Mouse (Mus musculus) cerebellum, postnatal 25 days (tissue): ENCODE results near the gene Foxo6.

Source experiments
- DNase-seq, 2 experiments: peaks; one replicate each; pipeline ENCODE4 v3.0.0; 2021; ENCODE audit warnings: mixed read lengths in 2 of 2

Gene Foxo6

GRCm38 (mm10) chr4:120287290-120288111 is at the start of gene Foxo6:
Gene Foxo6, minus strand, starts transcription at chr4:120287349.
- DNase-seq = peak; percentile 90

GRCm38 (mm10) chr4:120334316-120334715 is 47.2 kb upstream of the Foxo6 start:
- DNase-seq = no peak

- DNase-seq = peak in 1 of 2 experiments; percentile 29
Observed at GRCm38 (mm10) chr4:120332934-120333421, 45.8 kb upstream of the Foxo6 start.

GRCm38 (mm10) chr4:120332405-120332933 is 45.3 kb upstream of the Foxo6 start:
- DNase-seq = no peak

- DNase-seq = no peak
Observed at GRCm38 (mm10) chr4:120331992-120332391, 44.8 kb upstream of the Foxo6 start.

- no peak for DNase-seq
Observed at GRCm38 (mm10) chr4:120331541-120331940, 44.4 kb upstream of the Foxo6 start.

GRCm38 (mm10) chr4:120325748-120326147 is 38.6 kb upstream of the Foxo6 start:
- no peak for DNase-seq

- DNase-seq = no peak
Observed at GRCm38 (mm10) chr4:120325051-120325450, 37.9 kb upstream of the Foxo6 start.

- DNase-seq = no peak
Observed at GRCm38 (mm10) chr4:120323858-120324257, 36.7 kb upstream of the Foxo6 start.

GRCm38 (mm10) chr4:120323198-120323597 is 36.0 kb upstream of the Foxo6 start:
- DNase-seq = peak; percentile 31 to 63

- DNase-seq = no peak
Observed at GRCm38 (mm10) chr4:120317541-120317940, 30.4 kb upstream of the Foxo6 start.

- no peak for DNase-seq
Observed at GRCm38 (mm10) chr4:120316716-120317115, 29.6 kb upstream of the Foxo6 start.

GRCm38 (mm10) chr4:120314571-120314970 is 27.4 kb upstream of the Foxo6 start:
- DNase-seq = no peak

GRCm38 (mm10) chr4:120313309-120313708 is 26.2 kb upstream of the Foxo6 start:
- no peak for DNase-seq

- peak in 1 of 2 experiments; percentile 41 for DNase-seq
Observed at GRCm38 (mm10) chr4:120304580-120304979, 17.4 kb upstream of the Foxo6 start.

- DNase-seq = no peak
Observed at GRCm38 (mm10) chr4:120299287-120299686, 12.1 kb upstream of the Foxo6 start.

GRCm38 (mm10) chr4:120291106-120291822 is 4.1 kb upstream of the Foxo6 start:
- no peak for DNase-seq

- no peak for DNase-seq
Observed at GRCm38 (mm10) chr4:120290486-120290885, 3.3 kb upstream of the Foxo6 start.

- DNase-seq = no peak
Observed at GRCm38 (mm10) chr4:120289181-120289965, 2.2 kb upstream of the Foxo6 start.

- peak; percentile 43 to 44 for DNase-seq
Observed at GRCm38 (mm10) chr4:120286761-120287241, 348 bp downstream of the Foxo6 start.

GRCm38 (mm10) chr4:120285730-120286129 is 1.4 kb downstream of the Foxo6 start:
- no peak for DNase-seq

- no peak for DNase-seq
Observed at GRCm38 (mm10) chr4:120285223-120285622, 1.9 kb downstream of the Foxo6 start.
